Mouse (Mus musculus) thymus, postnatal 14 days (tissue): ENCODE data around the gene Gm20604.
A peak's percentile ranks its signal among the peaks of the same experiment; 100 is the strongest.

Experiments
- DNase-seq: peaks from one replicate; pipeline ENCODE4 v3.0.0; 2021

Gm20604 gene

GRCm38 (mm10) chr12:102705216-102705871, 53.1 kb downstream of the Gm20604 start:
- peak; percentile 93 for DNase-seq

- peak; percentile 72 for DNase-seq
These were observed 53.8 kb downstream of the Gm20604 start, which contains the start of gene Itpk1 for GRCm38 (mm10) chr12:102704457-102705198. Gene Itpk1, minus strand, starts transcription at chr12:102704930.

GRCm38 (mm10) chr12:102703921-102704408, 54.5 kb downstream of the Gm20604 start:
- peak; percentile 49 for DNase-seq

- DNase-seq: no peak
These were observed 55.0 kb downstream of the Gm20604 start for GRCm38 (mm10) chr12:102703441-102703840.

- no peak for DNase-seq
These were observed 55.4 kb downstream of the Gm20604 start for GRCm38 (mm10) chr12:102703111-102703412.

- DNase-seq: peak; percentile 91
These were observed 55.9 kb downstream of the Gm20604 start for GRCm38 (mm10) chr12:102702356-102703110.

- DNase-seq: no peak
These were observed 56.7 kb downstream of the Gm20604 start for GRCm38 (mm10) chr12:102701691-102702207.

GRCm38 (mm10) chr12:102700453-102700852, 58.0 kb downstream of the Gm20604 start:
- DNase-seq: no peak

- no peak for DNase-seq
These were observed 59.3 kb downstream of the Gm20604 start for GRCm38 (mm10) chr12:102699156-102699555.

GRCm38 (mm10) chr12:102698089-102698684, 60.3 kb downstream of the Gm20604 start:
- DNase-seq: peak; percentile 74

- DNase-seq: no peak
These were observed 61.1 kb downstream of the Gm20604 start for GRCm38 (mm10) chr12:102697381-102697780.

- no peak for DNase-seq
These were observed 61.7 kb downstream of the Gm20604 start for GRCm38 (mm10) chr12:102696635-102697354.

GRCm38 (mm10) chr12:102695369-102696239, 62.9 kb downstream of the Gm20604 start:
- peak; percentile 82 for DNase-seq

GRCm38 (mm10) chr12:102691761-102692160, 66.7 kb downstream of the Gm20604 start:
- DNase-seq: no peak
